Mouse (Mus musculus) kidney, adult 2 months (tissue): ENCODE measurements around the gene Chd3. TPM values are rescaled to one million over a fixed set of nuclear protein-coding genes. Genes with fewer than 3 reads are reported as not detected.

ENCODE experiments used
- DNase-seq: peaks from one replicate; pipeline ENCODE4 v3.0.0; 2021
- H3K27ac ChIP-seq: fragments of 200-500 bp; 2 replicates; pipeline ENCODE4 v1.5.1; 2012; ENCODE audit warnings: low read depth, low read length, control low read depth, inconsistent platforms; ENCODE audit not compliant: insufficient read depth
- H3K27me3 ChIP-seq: fragments of 200-500 bp; replicated peaks from 2 replicates; pipeline ENCODE4 v1.6.1; 2012; ENCODE audit warnings: mild to moderate bottlenecking, moderate library complexity, low read length, inconsistent platforms; ENCODE audit not compliant: control insufficient read depth, insufficient read depth
- H3K36me3 ChIP-seq: fragments of 200-500 bp; 2 replicates; pipeline ENCODE4 v1.6.1; 2012; ENCODE audit warnings: mild to moderate bottlenecking, moderate library complexity, low read length, inconsistent platforms; ENCODE audit not compliant: control insufficient read depth, insufficient read depth
- H3K4me1 ChIP-seq: fragments of 200-500 bp; 2 replicates; pipeline ENCODE4 v1.6.1; 2011; ENCODE audit warnings: low read length; ENCODE audit not compliant: control insufficient read depth, insufficient read depth
- H3K4me3 ChIP-seq: fragments of 200-500 bp; 2 replicates; pipeline ENCODE4 v1.5.1; 2011; ENCODE audit warnings: mild to moderate bottlenecking, low read depth, low read length, control low read depth; ENCODE audit not compliant: insufficient read depth
- CTCF ChIP-seq: fragments of 200-500 bp; conservative IDR thresholded peaks from 2 replicates; pipeline ENCODE4 v1.5.1; 2011; ENCODE audit warnings: low read depth, mild to moderate bottlenecking, control low read depth, low read length, moderate library complexity, mixed read lengths; ENCODE audit not compliant: insufficient read depth, insufficient read length
- POLR2A ChIP-seq: fragments of 200-500 bp; IDR thresholded peaks from one replicate; pipeline ENCODE4 v1.6.1; 2011; ENCODE audit warnings: low read depth, low read length, control low read depth
- WGBS: fragments of 180-500 bp; shearing (Covaris S2); methylation state at CpG from one replicate; pipeline ENCODE4 v1.1.7; 2018; 5-methylcytosine and 5-hydroxymethylcytosine counted together
- polyA plus RNA-seq: library from polyadenylated mRNA; depleted of rRNA; stranded (reverse); fragments of >200 nt; gene quantifications from 2 replicates; pipeline ENCODE4 v1.2.3, GENCODE M21; 2012

Gene Chd3
- polyA plus RNA-seq, 1 experiment, result 168 TPM

- H3K4me3 ChIP-seq, result peak overlapping the region; percentile 64
- WGBS, result under 1% methylated on average over 18 of the region's 18 CpGs
- H3K36me3 ChIP-seq, result peaks cover 2% of the 10 kb centered on the region; the same call in 1 of the 2 replicates
- H3K27me3 ChIP-seq, result no peaks in the 10 kb centered on the region
- no peak for DNase-seq
- TF ChIP-seq POLR2A (no peak), CTCF (no peak)
- peaks cover 38% of the 10 kb centered on the region for H3K4me1 ChIP-seq
- H3K27ac ChIP-seq, result peak overlapping the region; percentile 95
Measured at GRCm38 (mm10) chr11:69410045-69410309, 40.8 kb upstream of the Chd3 start.

GRCm38 (mm10) chr11:69409378-69410044, 40.3 kb upstream of the Chd3 start:
- Histone ChIP-seq H3K4me1 (peaks cover 37% of the 10 kb centered on the region), H3K27me3 (no peaks in the 10 kb centered on the region), H3K4me3 (peak overlapping the region; percentile 64), H3K36me3 (peaks cover 2% of the 10 kb centered on the region; the same call in 1 of the 2 replicates), H3K27ac (peak overlapping the region; percentile 95)
- DNase-seq, result peak; percentile 95
- 1% methylated on average over 43 of the region's 46 CpGs for WGBS
- no peak for TF ChIP-seq CTCF
- TF ChIP-seq POLR2A, result no peak

GRCm38 (mm10) chr11:69408541-69409377, 39.6 kb upstream of the Chd3 start:
- Histone ChIP-seq H3K36me3 (peaks cover 2% of the 10 kb centered on the region; the same call in 1 of the 2 replicates), H3K27ac (peak overlapping the region; percentile 88), H3K4me1 (peaks cover 29% of the 10 kb centered on the region), H3K27me3 (no peaks in the 10 kb centered on the region), H3K4me3 (peak overlapping the region; percentile 64)
- WGBS, result under 1% methylated on average over 33 of the region's 33 CpGs
- DNase-seq, result peak; percentile 97
- TF ChIP-seq CTCF (0 out of 2 replicates have a peak, but pooled peaks have one; percentile 24), POLR2A (peak; percentile 30)

GRCm38 (mm10) chr11:69407724-69408004, 38.5 kb upstream of the Chd3 start:
- DNase-seq, result no peak
- no peak for TF ChIP-seq POLR2A
- TF ChIP-seq CTCF, result no peak
- Histone ChIP-seq H3K36me3 (peaks cover 5% of the 10 kb centered on the region; the same call in 1 of the 2 replicates), H3K27me3 (no peaks in the 10 kb centered on the region), H3K4me3 (no peak overlapping the region), H3K4me1 (peaks cover 20% of the 10 kb centered on the region; the same call in 1 of the 2 replicates), H3K27ac (no peak overlapping the region)
- WGBS, result 74% methylated on average over 4 of the region's 4 CpGs

DNA sequence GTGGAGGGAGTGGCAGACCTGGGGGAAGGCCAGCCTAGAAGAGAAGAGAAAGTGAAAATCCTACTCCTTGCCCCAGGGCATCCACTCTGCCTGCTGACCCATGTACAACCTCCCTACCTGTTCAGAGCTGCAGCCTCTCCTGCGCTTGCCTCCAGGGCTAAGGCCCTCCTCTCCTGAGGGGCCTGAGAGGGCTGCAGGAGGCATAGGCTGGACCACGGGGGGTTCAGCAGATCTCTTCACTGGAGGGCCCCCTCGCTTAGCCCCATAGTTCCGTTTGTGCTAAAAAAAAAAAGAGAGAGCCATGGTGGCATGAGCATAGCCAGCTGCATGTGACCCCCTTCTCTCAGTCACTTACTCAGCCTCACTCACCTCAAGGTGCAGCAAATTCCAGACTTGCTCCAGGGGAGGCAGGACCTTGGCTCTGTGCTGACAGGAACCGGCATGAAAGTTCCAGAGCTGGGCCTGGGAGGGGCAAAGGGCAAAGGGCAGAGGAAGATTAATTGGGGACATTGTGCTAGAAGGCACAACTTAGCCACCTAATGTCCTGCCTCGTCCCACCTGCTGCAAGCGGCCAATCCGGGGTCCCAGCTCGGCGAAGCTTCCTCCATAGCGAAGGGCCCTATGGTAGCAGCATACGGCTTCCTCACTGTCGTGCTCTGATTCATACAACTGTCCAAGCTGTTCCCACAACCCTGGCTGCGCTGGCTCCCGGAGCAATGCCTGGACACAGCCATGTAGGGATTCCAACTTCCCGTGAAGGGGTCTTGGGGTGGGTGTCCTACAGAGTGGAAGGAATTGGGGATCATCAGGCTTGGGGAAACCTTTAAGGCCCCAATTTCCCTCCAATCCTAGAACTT, 37.9 kb upstream of the Chd3 start:
- WGBS, result 68% methylated on average over 16 of the region's 16 CpGs
- peaks cover 5% of the 10 kb centered on the region; the same call in 1 of the 2 replicates for H3K36me3 ChIP-seq
- peak; percentile 79 for DNase-seq

DNA sequence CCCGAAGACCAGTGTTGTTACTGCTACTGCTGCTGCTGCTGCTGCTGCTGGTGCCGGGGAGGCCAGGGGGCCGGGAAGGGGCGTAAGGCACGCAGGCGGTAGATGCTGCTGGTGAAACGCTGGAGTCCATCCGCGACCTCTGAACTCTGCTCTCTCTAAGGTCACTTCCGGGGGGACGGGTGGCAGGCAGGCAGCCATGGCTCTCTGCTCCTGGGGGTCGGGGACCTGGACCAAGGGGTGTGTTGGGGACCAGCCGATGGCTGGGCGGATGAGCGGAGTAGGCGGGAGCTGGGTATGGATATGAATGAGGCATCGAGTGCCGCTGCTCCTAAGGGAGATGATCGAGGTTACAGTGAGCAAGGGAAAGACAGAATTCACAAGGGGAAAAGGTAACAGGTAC, 37.1 kb upstream of the Chd3 start:
- DNase-seq, result no peak
- Histone ChIP-seq H3K27ac (no peak overlapping the region), H3K4me1 (peaks cover 11% of the 10 kb centered on the region; the same call in 1 of the 2 replicates), H3K4me3 (no peak overlapping the region), H3K27me3 (no peaks in the 10 kb centered on the region), H3K36me3 (peaks cover 5% of the 10 kb centered on the region; the same call in 1 of the 2 replicates)
- 77% methylated on average over 19 of the region's 19 CpGs for WGBS
- no peak for TF ChIP-seq POLR2A

More for the DNA sequence above, 37.9 kb upstream of the Chd3 start:
- Histone ChIP-seq H3K4me3 (no peak overlapping the region), H3K27ac (no peak overlapping the region), H3K4me1 (peaks cover 15% of the 10 kb centered on the region; the same call in 1 of the 2 replicates), H3K27me3 (no peaks in the 10 kb centered on the region)
- no peak for TF ChIP-seq POLR2A
- no peak for TF ChIP-seq CTCF
